19 mouse cellular contexts compared by ENCODE assay signal in the genomic region with DNA sequence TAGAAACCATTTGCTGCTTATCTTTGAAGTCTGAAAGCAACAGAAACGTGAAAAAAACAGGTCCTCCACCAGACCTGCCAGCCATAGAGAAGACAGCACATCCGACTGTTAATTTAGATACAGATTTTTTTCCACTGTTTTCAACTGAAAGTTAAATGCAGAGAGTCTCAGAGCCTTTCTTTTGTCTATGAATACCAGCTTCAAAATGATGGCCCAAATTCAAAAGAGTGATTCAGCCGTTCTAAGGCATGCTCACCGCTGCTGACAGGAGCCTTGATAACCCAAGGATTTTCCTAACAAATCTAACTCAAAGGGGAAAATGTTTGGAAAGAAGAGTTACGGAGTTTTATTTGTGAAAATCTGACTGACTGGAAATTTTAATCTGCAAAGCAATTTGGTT.
DNase-seq lines count a peak whose midpoint lies in the region; ATAC-seq lines count a peak whose summit lies in the region.
"Had no signal": no experiment of that assay in that cellular context is flagged by ENCODE, and none has a peak within 500 bp of the region (broad histone marks: within the 10 kb centered on the region; RNA-seq: fewer than 3 reads in every experiment).

No protein-coding gene starts in this region.

- ATAC-seq in frontal cortex, adult (ENCODE audit: low TSS enrichment), result peak; percentile 71
- ATAC-seq: CD4-positive, CD25-positive, alpha-beta regulatory T cell, adult 4 months; forebrain, embryonic 13.5 days; forebrain, postnatal 0 days; intestine, postnatal 0 days had no signal

- DNase-seq in adrenal gland, adult (ENCODE audit: inconsistent age in 2 of 2, low spot score in 1 of 2), result peak; percentile 7 to 79
- DNase-seq in adrenal gland, adult 18-20 months (ENCODE audit: low spot score in 2 of 2), result no peak
- no peak for DNase-seq in frontal cortex, postnatal 36 days (ENCODE audit: low spot score in 2 of 2)
- peak; percentile 46 for DNase-seq in brain, adult 2 months (ENCODE audit: low read depth, low spot score)
- no peak for DNase-seq in urinary bladder, adult 18-20 months (ENCODE audit: low spot score in 2 of 2)
- no peak for DNase-seq in kidney, postnatal 25 days
- DNase-seq: B cell, adult 2 months; cerebellum, adult 11 months; cerebellum, adult 8-10 months; cerebellum, postnatal 14 days; embryo, embryonic 11 days; forebrain, postnatal 0 days; gastrocnemius, postnatal 36 days; heart, postnatal 36 days; kidney, adult 8-10 months had no signal

Comparison
In these comparisons a context has a peak if more than half of its experiments do, and no peak if none do; other contexts are left out.
1. DNase-seq: peak in adrenal gland, adult (2 of 2) and brain, adult 2 months (single experiment); none in adrenal gland, adult 18-20 months (0 of 2), frontal cortex, postnatal 36 days (0 of 2), urinary bladder, adult 18-20 months (0 of 2) and kidney, postnatal 25 days (0 of 2).